Mouse (Mus musculus) left cerebral cortex, postnatal 4 days (tissue): ENCODE data around the gene Gm10031. TPM values are rescaled to one million over a fixed set of nuclear protein-coding genes. Genes with fewer than 3 reads are reported as not detected.

Experiments used
- DNase-seq: peaks from one replicate; pipeline ENCODE4 v3.0.0-alpha.2; 2022
- intact Hi-C: fragments of 180-260 bp; cut with DNase I; formaldehyde crosslinking; loops from one replicate; pipeline ENCODE4 v1.15.1; 2025
- total RNA-seq, 2 experiments: library from RNA; stranded (reverse); gene quantifications; 2 replicates each; pipeline ENCODE4 v1.2.3; 2021

Gene Gm10031
- total RNA-seq, 2 experiments from 2014 or later: 50.2 to 54.7 TPM

- DNase-seq: peak; percentile 5
- intact Hi-C loops: loop anchor here (5.0 kb wide), 1 partner anchor 458 kb away; no protein-coding TSS in a partner anchor
These were observed 16.2 kb downstream of the Gm10031 start for GRCm38 (mm10) chr1:156539787-156540560.

GRCm38 (mm10) chr1:156543999-156544398 lies 20.2 kb downstream of the Gm10031 start:
- intact Hi-C loops: no loop called here
- DNase-seq: no peak

GRCm38 (mm10) chr1:156558024-156558930 lies 34.5 kb downstream of the Gm10031 start, which contains the start of gene Abl2:
Abl2 (plus strand) TSS chr1:156558786.
- DNase-seq: peak; percentile 92
- intact Hi-C loops: loop anchor here (5.0 kb wide), 1 partner anchor 74 kb away; no protein-coding TSS in a partner anchor

- intact Hi-C loops: loop anchor here (5.0 kb wide), 1 partner anchor 73 kb away; no protein-coding TSS in a partner anchor
- DNase-seq: peak; percentile 84
These were observed 35.3 kb downstream of the Gm10031 start for GRCm38 (mm10) chr1:156558950-156559640.

- intact Hi-C loops: loop anchor here (5.0 kb wide), 1 partner anchor 73 kb away; no protein-coding TSS in a partner anchor
- peak; percentile 28 for DNase-seq
These were observed 35.8 kb downstream of the Gm10031 start for GRCm38 (mm10) chr1:156559641-156560020.

GRCm38 (mm10) chr1:156560500-156560899 lies 36.7 kb downstream of the Gm10031 start:
- DNase-seq: no peak
- intact Hi-C loops: no loop called here

GRCm38 (mm10) chr1:156565328-156565727 lies 41.5 kb downstream of the Gm10031 start:
- intact Hi-C loops: no loop called here

GRCm38 (mm10) chr1:156566132-156566531 lies 42.3 kb downstream of the Gm10031 start:
- peak; percentile 9 for DNase-seq
- intact Hi-C loops: no loop called here

More at GRCm38 (mm10) chr1:156565328-156565727, 41.5 kb downstream of the Gm10031 start:
- DNase-seq: no peak

- no peak for DNase-seq
- intact Hi-C loops: no loop called here
These were observed 45.8 kb downstream of the Gm10031 start for GRCm38 (mm10) chr1:156569615-156570014.

GRCm38 (mm10) chr1:156572952-156573351 lies 49.1 kb downstream of the Gm10031 start:
- DNase-seq: no peak
- intact Hi-C loops: no loop called here

Other genes with a start within 250 kb of the Gm10031 start
- 1 to 10 TPM; 3.5 to 3.7 TPM for gene Tdrd5, start 220.3 kb upstream of the Gm10031 start, total RNA-seq
- gene Nphs2, start 213.3 kb upstream of the Gm10031 start, total RNA-seq: 1 to 10 TPM in 1 of 2 experiments, under 1 TPM in 1; 0.97 to 1.1 TPM
- gene Gm2000, start 158.0 kb upstream of the Gm10031 start, total RNA-seq: 100 to 1,000 TPM; 562 to 582 TPM
- 1 to 10 TPM in 1 of 2 experiments, under 1 TPM in 1; 0.85 to 1.8 TPM for gene Axdnd1, start 102.9 kb upstream of the Gm10031 start, total RNA-seq
- gene Soat1, start 49.7 kb upstream of the Gm10031 start, total RNA-seq: 10 to 100 TPM; 27.5 to 30.2 TPM
- 10 to 100 TPM; 58.2 to 60.2 TPM for gene Abl2, start 34.8 kb downstream of the Gm10031 start, total RNA-seq
- gene Tor3a, start 150.3 kb downstream of the Gm10031 start, total RNA-seq: 1 to 10 TPM; 3.4 to 4.4 TPM
- gene Fam20b, start 195.1 kb downstream of the Gm10031 start, total RNA-seq: 10 to 100 TPM; 57.3 to 58.4 TPM